Mouse (Mus musculus): ENCODE measurements around the gene Rtp3.

Rtp3 gene

DNA sequence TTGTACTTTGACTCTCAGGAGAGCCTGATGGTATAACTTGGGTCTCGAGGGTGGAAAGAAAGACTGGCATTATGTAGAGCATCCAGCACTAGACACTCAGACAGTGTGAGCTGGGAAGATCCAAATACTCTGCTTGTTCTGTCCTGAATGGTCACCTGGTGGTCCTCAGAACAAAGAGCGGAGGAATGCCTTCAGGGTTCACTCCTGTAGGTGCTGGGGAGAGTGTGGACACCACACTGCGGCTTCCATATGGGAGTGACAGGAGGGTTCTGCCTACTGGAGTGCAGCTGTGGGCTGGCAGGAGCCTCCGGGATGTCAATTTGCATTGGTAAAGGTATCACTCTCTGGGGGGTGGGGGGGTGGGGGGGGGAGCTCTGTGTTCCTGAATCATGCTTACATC is 8.0 kb downstream of the Rtp3 start:
- no peak for DNase-seq (ENCODE audit: low read depth, low spot score)

DNA sequence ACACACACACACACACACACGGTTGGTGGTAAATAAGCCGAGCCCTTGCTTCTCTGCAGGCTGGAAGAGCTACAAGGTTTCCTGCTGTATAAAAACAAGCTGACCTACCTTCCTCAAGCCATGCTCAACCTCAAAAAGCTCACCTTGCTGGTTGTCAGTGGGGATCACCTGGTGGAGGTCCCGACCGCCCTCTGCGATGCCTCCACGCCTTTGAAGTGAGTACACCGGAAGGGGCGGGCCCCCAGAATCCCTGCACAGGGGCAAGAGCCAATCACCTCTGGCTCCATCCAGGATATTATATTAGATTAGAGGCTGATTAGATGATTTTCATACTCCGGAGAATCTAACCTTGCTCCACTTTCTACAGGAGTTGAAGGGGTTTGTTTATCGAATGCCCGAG is 11.0 kb downstream of the Rtp3 start:
- no peak for DNase-seq (ENCODE audit: low read depth, low spot score)

DNA sequence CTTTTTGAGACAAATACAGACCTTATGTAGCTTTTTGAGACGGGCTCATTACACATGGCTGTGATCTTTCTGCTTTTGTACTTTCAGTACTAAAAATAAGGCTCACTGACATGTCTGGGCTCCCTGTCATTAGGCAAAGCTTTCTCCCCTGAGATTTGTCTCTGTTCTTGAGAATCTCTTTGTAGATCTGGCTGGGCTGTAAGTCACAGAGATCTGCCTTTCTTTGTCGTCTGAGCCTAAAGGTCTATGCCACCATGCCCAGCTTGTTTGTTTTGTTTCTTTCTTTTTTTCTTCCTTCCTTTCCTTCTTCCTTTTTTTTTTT is 24.5 kb downstream of the Rtp3 start:
- no peak for DNase-seq (ENCODE audit: low read depth, low spot score)

DNA sequence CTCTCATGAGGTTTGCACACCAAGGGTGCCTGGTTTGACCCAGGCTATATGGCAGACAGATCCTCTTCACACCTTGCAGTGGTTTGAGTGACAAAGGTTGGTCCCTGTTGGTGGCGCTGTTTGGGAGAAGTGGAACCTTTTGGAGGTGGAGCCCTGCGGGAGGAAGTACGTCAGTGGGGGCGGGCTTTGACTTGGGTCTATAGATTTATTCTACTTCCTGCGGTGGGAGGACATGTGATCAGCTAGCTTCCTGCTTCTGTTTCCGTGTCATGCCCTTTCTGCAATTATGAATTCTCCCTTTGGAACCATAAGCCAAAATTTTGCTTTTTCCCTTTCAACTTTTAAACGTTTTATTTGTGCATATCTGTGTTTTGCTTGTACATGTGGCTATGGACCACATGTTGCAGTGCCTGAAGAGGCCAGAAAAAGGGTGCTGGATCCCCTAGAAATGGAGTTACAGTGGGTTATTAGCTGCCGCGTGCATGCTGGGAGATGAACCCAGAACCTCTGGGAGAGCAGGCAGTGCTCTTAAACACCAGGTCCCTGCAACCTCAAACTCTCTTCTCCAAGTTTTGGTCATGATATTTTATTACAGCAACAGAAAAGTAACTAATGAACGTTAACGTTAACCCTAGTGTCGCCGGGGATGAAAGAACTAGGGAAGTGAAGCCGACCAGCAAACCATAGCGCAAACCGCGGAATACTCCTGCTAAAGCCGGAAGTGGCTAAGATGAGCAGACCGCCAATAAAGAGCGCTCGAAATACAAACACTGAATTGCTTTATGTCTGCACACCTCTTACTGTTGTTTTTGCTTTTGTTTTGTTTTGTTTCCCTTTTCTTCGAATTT is 25.1 kb downstream of the Rtp3 start:
- no peak for DNase-seq (ENCODE audit: low read depth, low spot score)

DNA sequence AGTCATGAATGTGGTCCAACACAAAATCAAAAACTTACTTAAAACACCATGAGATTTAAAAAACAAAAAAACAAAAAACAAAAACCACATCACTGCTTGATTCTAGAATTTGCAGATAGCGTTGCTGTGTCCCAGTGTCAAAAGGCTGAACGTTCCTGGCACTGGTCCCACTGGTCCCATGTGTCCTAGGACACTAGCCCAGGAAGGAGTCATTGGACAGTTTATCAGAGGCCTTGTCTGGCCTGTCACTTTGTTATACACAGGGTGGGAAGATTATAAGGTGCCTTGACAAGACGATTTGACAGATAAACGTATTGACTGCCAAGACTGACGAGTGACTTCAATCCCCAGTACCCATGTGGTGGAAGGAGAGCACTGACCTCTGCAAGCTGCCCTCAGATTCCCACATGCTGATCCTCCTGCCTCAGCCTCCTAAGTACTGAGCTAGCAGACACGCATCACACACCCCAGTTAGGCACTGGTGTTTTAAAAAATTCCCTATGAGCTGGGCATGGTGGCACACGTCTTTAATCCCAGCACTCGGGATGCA is 26.7 kb downstream of the Rtp3 start:
- DNase-seq (ENCODE audit: low read depth, low spot score), result no peak

DNA sequence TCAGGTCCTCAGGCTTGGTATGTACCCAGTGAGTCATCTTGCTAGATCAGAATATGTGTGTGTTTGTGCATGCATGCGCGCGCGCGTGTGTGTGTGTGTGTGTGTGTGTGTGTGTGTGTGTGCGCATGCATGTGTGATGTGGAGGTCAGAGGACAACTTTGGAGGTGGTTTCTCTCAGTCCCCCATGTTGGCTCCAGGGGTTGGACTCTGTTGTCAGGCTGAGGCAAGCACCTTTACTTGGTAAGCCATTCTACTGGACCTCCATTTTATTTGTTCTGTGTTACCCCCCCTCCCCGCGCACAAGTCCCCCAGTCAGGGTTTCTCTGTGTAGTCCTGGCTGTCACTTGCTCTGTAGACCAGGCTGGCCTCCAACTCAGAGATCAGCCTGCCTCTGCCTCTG is 29.0 kb downstream of the Rtp3 start:
- no peak for DNase-seq (ENCODE audit: low read depth, low spot score)

DNA sequence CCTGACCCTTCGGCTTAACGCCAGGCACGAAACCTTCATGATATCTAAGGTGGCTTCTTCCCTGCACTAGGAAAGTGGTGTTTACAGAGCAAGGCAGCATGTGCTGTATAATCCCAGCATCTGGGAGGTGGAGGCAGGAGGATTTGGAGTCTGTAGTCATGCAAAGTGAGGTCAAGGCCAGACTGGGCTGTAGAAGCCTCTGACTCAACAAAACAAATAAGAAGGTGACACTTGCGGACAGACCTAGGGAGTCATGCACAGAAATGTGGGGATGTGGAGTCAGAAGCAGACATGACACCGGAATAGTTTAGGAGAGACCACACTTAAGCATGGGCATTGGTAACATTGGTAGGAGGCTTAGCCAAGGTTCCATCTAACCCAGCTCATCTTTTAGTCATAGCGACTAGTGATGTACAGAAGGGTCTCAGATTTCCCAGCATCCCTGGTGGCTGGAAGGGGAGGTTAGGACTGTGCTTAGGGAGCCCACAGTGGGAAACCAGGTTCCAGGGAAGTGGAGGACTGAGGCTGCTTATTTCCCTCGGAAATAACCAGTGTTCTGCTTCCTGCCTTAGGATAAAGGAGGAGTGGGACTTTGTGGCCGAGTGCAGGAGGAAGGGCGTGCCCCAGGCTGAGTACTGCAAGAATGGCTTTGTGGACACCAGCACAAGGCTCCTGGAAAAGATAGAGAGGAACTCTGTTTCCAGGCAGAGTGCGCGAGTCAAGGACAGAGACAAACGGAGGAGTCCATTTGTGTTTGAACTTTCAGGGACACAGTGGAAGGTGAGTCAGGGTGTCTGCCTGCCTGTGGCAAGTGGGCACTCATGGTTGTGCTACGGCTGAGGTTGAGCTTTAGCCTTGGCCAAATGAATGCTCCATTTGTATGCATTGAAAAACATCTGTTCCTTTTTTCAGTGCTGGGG is 29.9 kb downstream of the Rtp3 start:
- no peak for DNase-seq (ENCODE audit: low read depth, low spot score)

DNA sequence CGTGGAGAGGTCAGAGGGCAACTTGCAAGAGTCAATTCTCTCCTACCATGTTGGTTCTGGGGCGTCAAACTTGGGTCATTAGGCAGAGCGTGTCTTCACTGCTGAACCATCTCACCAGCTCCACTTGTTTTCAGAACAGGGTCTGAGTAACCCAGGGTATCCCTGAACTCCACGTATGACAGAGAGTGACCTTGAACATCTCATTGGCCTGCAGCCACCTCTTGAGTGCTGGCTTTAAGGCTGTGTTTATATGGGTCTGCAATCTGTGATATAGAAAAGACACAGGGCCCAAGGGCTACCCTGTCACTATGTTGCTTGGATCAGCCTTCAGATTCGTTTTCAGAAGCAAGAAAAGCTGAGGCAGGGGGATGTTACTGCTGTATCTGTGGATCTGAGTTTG is 30.7 kb downstream of the Rtp3 start:
- DNase-seq (ENCODE audit: low read depth, low spot score), result no peak

DNA sequence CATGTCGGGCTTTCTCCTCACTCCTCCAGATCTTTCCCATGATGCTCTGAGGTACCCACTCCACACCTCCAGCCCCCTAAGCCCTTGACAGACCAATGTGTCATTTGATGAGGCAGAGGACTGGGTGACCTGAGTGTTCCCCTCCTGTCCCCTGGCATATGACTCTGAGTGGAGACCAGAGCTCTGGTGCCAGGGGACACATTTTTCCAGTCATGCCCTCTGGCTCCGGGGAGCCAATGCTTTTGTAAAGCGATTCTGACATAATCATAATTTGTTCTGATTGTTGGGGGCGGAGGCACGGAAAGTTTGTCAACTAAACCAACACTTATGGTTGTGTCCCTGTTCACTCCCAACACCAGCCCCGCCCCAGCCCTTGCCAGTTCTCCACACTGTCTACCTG is 34.4 kb downstream of the Rtp3 start:
- no peak for DNase-seq (ENCODE audit: low read depth, low spot score)

DNA sequence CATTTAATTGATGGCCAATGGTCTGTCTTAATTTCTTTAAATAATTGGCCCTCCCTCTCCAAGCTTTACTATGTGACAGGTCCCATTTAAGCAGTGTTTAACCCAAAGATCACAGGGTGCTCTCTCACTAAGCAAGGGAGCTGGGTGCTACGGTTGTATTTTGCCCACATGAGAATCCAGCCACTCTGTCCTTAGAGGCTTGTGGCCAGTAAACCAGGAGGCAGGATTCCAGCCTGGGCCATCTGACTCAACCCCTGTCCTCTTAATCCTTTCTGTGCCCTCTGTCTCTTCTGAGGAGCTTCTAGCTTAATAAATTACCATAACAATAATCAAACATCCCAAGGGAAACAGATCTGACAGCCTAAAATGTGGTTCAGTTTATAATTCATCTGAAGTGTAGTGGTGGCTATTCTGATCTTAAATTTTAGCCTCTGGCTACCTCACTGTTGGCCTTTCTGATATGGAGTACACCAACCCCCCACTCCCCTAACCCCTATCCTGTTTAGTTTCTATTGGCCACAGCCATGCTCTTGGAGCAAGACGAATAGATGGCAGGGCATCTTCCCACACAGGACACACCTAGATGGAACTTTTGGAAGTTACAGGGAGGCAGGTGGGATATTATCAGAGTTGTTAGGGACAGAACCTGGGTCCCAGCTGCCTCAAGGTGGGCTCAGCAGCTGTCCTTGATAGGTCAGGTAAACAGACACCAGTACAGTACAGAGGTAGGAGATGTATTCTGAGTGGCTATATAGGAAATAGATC is 35.5 kb downstream of the Rtp3 start:
- no peak for DNase-seq (ENCODE audit: low read depth, low spot score)

DNA sequence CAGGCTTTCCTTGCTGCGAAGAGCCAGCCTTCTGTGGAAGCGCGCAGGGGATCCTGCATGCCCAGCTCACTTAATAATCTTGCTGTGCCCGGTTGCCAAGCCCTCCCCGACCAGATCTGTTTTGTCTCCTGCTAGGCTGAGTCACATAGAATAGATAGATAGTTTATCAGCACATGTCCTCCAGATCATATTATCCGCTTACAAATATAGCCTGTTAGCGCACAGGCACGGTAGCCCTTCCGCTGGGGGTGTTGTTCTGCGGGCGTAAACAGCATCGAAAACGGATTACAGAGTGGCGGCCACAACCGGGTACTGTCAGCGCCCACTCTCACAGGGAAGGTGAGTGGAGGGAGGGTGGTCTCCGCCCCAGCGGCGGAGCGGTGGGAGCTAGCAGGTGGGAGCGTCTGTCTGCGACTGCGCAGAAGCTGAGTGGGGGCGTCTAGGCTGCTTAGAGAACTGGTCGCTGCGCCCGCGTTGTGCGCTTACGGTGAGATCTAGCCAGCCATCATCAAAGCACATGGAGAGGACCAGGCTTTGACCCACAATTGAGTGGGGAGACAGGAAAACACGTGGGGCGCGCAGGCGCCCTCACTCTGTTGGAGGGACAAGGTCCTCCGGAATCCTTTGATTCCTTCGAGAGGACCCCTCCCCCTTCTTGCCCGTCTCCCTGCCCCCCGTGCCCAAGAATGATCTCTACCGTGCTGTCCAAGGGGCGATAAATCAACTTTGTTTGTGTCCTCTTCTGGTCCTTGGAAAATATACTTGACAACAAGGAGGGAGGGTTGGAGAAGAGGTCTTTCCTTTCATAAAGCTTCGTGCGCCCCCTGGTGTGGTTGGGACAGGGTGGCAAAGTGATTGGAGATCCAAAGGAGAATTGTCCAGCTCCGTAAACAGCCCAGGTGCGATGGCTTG is 36.6 kb downstream of the Rtp3 start:
- DNase-seq (ENCODE audit: low read depth, low spot score), result peak; percentile 66

DNA sequence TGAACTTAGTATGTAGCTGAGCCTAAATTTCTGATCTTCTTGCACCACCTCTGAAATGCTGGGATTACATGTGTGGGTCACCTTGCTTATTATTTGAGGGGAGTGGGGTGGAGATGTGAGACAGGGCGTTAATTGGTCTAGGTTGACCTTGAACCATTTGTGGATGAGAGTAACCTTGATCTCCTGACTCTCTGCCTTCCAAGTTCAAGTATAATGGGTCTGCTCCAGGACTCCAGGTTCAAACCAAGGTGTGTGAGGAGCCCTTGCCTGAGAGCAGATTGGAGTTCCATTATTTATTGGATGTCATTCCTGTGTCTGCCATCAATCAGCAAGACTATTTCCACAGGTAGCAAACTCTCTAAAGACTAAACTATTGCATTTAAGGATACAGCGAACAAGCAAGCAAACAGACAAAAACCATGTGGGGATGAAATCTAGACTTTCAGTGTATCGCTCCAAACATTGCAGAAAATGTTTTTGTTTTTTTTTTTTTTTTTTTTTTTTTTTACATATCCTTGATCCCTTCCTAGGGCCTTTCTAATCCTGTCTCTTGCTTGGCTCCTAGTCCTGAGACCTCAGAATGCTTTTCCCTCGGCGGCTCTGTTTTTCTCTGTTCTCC is 37.3 kb downstream of the Rtp3 start:
- no peak for DNase-seq (ENCODE audit: low read depth, low spot score)

DNA sequence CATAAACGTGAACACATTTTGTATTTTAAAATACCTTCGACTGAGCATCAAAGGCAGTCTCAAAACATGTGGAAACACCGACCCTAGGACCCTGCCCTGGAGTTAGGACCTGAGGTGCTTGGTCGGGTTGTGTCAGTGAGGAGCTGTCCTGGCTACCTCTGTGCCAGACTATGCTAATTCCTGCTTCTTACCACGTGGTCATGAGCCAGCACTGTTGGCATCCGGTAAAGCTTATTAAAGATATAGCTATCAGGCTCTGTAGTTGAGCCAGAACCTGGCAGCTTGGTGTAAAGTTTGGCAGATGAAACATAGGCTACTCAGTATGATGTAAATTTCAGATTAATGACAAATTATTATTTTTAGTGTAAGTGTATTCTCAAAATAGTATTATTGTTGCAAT is 38.0 kb downstream of the Rtp3 start:
- DNase-seq (ENCODE audit: low read depth, low spot score), result peak; percentile 23

DNA sequence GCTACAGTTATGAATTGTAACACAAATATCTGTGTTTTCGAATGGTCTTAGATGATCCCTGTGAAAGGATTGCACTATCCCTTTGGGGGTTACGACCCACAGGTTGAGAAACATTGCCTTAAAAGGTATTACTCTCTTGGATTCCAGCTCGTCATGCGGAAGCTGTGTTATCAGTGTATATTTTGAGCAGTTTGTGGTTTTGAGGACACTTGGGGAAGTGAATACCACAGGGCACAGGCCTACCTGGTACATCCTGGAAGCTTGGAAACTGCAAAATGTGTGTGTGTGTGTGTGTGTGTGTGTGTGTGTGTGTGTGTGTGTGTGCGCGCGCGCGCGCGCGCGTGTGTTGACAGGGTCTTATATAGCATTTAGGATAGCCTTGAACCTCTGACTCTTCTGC is 38.5 kb downstream of the Rtp3 start:
- DNase-seq (ENCODE audit: low read depth, low spot score), result no peak

DNA sequence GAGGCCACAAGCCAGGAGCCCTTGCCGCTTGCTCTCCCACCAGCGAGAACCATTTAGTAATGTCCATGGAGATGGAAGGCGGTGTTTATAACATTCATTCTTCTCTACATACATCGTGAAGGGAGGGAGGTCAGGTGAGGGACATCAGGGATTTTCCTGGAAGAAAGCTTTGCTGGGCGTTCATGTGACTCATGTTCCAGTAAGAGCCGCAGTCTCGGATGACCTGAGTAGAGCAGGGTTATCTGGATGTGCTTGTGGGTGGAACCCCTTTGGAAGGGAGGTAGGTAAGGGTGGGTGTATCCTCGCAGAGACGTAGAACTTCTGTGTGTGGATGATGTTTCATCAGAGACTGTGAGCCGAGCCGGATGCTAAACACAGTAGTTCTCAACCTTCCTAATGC is 39.0 kb downstream of the Rtp3 start, which contains the start of gene Lrrc2:
Gene Lrrc2, plus strand, starts transcription at position 149 of the 400 bp plus-strand sequence.
- no peak for DNase-seq (ENCODE audit: low read depth, low spot score)

DNA sequence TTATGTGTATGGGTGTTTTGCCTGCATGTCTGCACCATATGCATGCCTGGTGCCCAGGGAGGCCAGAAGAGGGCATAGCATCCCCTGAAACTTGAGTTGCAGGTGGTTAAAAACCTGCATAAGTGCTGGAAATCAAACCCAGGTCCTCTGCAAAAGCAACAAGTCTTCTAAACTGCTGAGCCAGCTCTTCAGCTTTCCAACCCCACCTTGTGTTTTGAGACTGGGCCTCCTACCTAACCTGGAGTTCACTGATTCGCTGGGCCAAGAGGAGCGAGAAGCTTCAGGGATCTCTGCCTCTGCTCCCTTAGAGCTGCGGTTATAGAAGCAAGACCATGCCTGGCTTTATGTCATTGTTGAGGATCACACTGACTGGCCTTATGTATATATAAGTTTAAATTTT is 40.3 kb downstream of the Rtp3 start:
- DNase-seq (ENCODE audit: low read depth, low spot score), result no peak

DNA sequence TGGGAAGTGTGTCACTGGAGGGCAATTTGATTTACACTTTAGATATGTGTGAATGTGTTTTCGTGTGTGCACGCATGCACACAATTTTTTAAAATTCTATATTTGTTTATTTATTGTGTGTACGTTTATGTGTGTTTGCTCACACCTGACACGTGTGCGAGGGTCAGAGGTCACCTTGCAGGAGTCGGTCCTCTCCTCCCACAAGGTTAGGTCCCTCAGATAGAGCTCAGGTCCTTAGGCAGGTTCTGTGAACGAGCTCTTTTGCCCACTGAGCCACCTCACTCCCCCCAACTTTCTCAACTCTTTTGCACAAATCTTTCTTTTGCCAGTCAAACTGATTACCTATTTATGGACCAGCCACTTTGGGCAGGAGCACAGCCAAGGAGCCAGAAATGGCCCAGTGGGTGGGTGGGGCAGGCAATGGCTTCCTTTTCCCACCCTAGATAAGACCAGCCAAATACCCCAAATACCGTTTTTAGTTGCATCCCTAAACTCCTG is 41.5 kb downstream of the Rtp3 start:
- DNase-seq (ENCODE audit: low read depth, low spot score), result no peak

DNA sequence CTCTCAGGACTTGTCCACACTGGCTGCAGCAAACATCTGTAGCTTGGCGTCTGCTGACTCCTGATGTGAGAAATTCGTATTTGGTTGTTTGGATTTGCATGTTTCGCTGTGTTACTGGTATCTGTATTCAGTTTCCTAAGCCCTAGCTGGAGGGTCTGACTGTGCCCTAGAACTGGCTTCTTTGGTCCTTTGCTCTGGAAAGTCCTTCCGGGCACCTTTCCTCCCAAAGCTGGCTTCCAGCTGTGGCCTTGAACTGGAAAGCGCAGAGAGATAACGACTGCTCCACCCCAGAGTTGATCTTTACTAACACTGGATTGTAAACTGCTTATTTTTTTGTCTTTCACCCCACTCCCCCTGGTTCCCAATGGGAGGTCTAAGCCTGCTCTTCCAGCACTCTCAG is 42.5 kb downstream of the Rtp3 start:
- DNase-seq (ENCODE audit: low read depth, low spot score), result no peak

DNA sequence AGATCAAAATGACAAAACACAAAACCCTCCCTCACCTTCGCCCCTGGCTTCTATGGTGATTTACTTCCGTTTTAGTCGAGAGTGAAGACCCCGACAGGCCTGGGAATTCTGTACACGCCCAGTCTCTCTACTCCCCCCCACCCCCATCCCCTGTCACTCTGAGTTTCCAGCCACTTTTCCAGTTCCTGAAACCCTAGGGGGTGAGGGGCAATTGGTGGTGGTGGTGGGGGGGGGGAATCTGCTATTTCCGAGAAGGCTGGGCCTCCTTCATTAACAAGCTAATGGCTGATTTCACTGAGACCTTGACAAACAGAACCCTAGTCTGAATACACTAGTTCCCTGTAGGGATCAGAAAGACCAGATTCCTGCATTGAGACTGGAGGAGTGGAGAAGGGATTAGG is 43.1 kb downstream of the Rtp3 start:
- no peak for DNase-seq (ENCODE audit: low read depth, low spot score)

DNA sequence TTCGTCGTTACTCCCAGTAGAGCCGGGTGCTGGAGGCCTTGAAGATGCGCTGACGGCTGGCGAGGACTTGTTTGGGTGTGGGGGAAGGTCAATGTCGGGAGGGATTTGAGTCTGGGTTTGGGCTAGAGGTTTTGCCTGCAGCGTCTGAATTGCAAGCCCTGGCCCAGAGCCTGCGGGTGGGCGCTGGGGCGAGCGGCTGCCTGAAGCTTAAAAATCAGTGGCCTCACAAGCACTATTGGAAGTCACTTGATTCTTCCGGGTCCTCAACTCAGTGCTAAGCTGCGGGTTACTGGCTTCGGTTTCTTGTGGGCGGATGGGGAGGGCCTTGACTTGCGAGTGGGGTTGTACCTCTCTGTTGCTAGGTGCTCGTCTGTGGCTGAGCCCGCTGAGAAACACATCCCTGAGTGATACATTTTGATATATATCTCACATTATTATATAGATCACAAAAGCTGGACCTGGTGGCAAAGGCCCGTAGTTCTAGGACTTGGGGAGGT is 43.8 kb downstream of the Rtp3 start:
- no peak for DNase-seq (ENCODE audit: low read depth, low spot score)
